Mouse (Mus musculus) heart, postnatal 0 days (tissue): ENCODE measurements around the gene Arglu1. TPM values are rescaled to one million over a fixed set of nuclear protein-coding genes. Genes with fewer than 3 reads are reported as not detected.

Experiments
- ATAC-seq: fragments of 200-750 bp; cut with Nextera tagmentation; 2 replicates; pipeline ENCODE4 v1.8.0; 2017; ENCODE audit warnings: low read depth, moderate number of reproducible peaks, moderate library complexity; ENCODE audit not compliant: insufficient read depth
- DNase-seq: peaks from one replicate; pipeline ENCODE4 v3.0.0-alpha.2; 2016; ENCODE audit warnings: low spot score
- H3K27ac ChIP-seq: fragments of 300-500 bp; sonication (generic); 2 replicates; pipeline ENCODE4 v1.5.1; 2014; ENCODE audit warnings: low read depth, mild to moderate bottlenecking
- H3K27me3 ChIP-seq: fragments of 300-500 bp; sonication (generic); 2 replicates; pipeline ENCODE4 v1.6.1; 2014; ENCODE audit warnings: low read length, mixed read lengths; ENCODE audit not compliant: control insufficient read depth, insufficient read depth
- H3K36me3 ChIP-seq: fragments of 300-500 bp; sonication (generic); replicated peaks from 2 replicates; pipeline ENCODE4 v1.6.1; 2014; ENCODE audit warnings: low read length, mixed read lengths; ENCODE audit not compliant: control insufficient read depth, insufficient read depth
- H3K4me1 ChIP-seq: fragments of 300-500 bp; sonication (generic); 2 replicates; pipeline ENCODE4 v1.6.1; 2014; ENCODE audit warnings: antibody characterized with exemption; ENCODE audit not compliant: control insufficient read depth, insufficient read depth
- H3K4me2 ChIP-seq: fragments of 300-500 bp; sonication (generic); 2 replicates; pipeline ENCODE4 v1.6.1; 2014; ENCODE audit warnings: low read depth, mild to moderate bottlenecking, low read length, moderate library complexity
- H3K4me3 ChIP-seq: fragments of 300-500 bp; sonication (generic); 2 replicates; pipeline ENCODE4 v1.5.1; 2014; ENCODE audit warnings: low read depth, low read length
- H3K9ac ChIP-seq: fragments of 300-500 bp; sonication (generic); replicated peaks from 2 replicates; pipeline ENCODE4 v1.6.1; 2014; ENCODE audit warnings: low read depth, low read length, mixed read lengths
- H3K9me3 ChIP-seq: fragments of 300-500 bp; sonication (generic); replicated peaks from 2 replicates; pipeline ENCODE4 v1.6.1; 2016; ENCODE audit warnings: low read length; ENCODE audit not compliant: control insufficient read depth
- CTCF ChIP-seq: IDR thresholded peaks from 2 replicates; pipeline ENCODE4 v1.5.1; 2016; ENCODE audit warnings: antibody characterized with exemption, control low read depth, low read depth
- EP300 ChIP-seq: IDR thresholded peaks from 2 replicates; pipeline ENCODE4 v1.6.1; 2016; ENCODE audit warnings: antibody characterized with exemption, low read depth
- WGBS: fragments of 180-500 bp; shearing (Covaris S2); extraction: QIAGEN DNeasy Blood & Tissue Kit; methylation state at CpG from one replicate; pipeline ENCODE4 v1.1.7; 2014; 5-methylcytosine and 5-hydroxymethylcytosine counted together
- polyA plus RNA-seq: library from polyadenylated mRNA; unstranded; fragments of >200 nt; fragmentation: Nextera tagmentation; extraction: Ambion mirVana; gene quantifications from 2 replicates; pipeline ENCODE4 v1.2.1, GENCODE M21; 2015
- total RNA-seq: library from RNA; depleted of rRNA; stranded (reverse); fragments of >200 nt; gene quantifications from 2 replicates; pipeline ENCODE4 v1.2.3, GENCODE M21; 2014; ENCODE audit warnings: low replicate concordance

Arglu1 gene
- total and polyA plus RNA-seq, 2 experiments from 2014 or later, result 38.6 to 68.0 TPM

DNA sequence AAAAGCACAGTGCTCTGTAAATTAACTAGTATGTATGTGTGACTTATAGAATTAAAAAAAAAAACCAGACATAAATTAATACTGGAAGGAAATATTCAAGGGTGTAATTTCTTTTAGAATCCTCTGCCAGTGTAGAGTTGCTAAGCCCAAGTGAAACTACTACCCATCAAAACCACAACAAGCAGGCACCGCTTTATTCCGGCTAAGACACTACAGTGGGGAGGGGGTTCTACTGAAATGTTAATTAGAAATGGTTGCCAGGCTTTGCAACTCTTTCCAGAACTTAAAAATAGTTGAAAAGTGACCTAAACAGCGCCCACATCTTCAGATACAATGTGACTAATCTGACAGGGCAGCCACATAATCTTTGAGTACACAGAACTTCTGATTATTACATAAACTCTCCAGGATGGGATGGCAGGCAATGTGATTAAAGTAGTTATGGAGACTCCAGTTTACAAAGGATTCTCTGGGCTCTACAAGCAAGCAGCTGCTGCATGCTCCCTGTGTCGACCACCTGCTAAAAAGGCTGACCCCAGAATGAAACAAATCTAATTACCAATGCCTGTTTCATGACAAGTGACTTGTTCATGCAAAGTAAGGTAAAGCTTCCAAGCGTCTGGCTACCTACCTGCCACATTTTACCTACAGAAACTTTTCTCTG is 32.5 kb downstream of the Arglu1 start:
- H3K4me1 ChIP-seq, result no peaks in the 10 kb centered on the region
- H3K36me3 ChIP-seq, result no peaks in the 10 kb centered on the region
- H3K4me2 ChIP-seq, result peak overlapping the region; percentile 96
- no peak overlapping the region for H3K27ac ChIP-seq
- peak overlapping the region; percentile 79 for H3K4me3 ChIP-seq
- WGBS, result 59% methylated on average over 5 of the region's 5 CpGs
- ATAC-seq (no peak), DNase-seq (no peak)
- no peaks in the 10 kb centered on the region for H3K9me3 ChIP-seq
- TF ChIP-seq CTCF (no peak), EP300 (no peak)
- no peaks in the 10 kb centered on the region for H3K27me3 ChIP-seq
- peak overlapping the region; percentile 40; the same call in 1 of the 2 replicates for H3K9ac ChIP-seq

DNA sequence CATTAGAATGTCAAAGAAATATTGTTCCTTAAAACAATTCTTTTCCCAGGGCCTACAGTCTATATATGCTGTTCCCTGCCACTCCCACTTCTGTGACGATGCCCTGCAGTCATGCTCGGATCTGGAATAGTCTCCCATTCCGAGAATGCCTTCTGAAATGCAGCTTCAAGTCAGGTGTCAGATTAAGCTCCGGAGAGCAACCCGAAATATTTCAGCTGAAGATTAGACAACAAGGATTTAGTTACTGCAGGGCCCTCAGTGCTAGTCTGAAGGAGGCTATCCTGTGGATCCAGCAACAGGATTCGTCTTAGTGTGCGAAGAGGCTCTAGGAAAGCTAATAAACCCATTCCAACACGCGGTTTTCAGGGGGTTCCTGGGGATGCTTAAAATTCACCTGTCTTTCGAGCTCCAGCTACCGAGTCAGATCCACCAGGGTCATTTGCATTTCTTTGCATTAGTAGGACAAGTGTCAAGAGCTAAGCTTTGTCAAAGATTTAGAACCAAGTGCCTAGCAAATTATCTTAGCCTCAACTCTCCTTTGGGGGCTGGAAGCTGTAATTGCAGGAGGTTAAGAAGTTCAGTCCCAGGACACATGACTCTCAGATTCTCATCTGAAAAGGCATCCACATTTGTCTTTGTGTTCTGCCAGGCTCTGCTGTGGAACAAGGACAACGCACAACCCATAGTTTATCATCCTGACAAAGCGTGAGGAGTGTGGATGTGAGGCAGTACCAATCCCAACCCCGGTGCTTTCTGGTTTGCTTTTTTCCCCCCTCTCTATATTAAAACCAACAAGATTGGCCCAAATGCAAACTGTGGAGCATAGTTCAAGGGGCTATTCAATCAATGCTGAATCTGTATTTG is 33.5 kb downstream of the Arglu1 start:
- peak overlapping the region; percentile 96 for H3K4me2 ChIP-seq
- H3K27me3 ChIP-seq, result no peaks in the 10 kb centered on the region
- H3K9ac ChIP-seq, result no peak overlapping the region
- no peak for DNase-seq
- H3K4me3 ChIP-seq, result peak overlapping the region; percentile 79
- WGBS, result 26% methylated on average over 14 of the region's 14 CpGs
- ATAC-seq, result no peak
- no peaks in the 10 kb centered on the region for H3K9me3 ChIP-seq
- H3K36me3 ChIP-seq, result no peaks in the 10 kb centered on the region
- H3K4me1 ChIP-seq, result no peaks in the 10 kb centered on the region
- H3K27ac ChIP-seq, result no peak overlapping the region
- TF ChIP-seq EP300 (no peak), CTCF (no peak)

GRCm38 (mm10) chr8:8655346-8656340 is 34.7 kb downstream of the Arglu1 start:
- H3K36me3 ChIP-seq, result no peaks in the 10 kb centered on the region
- peak overlapping the region; percentile 79 for H3K4me3 ChIP-seq
- DNase-seq (no peak), ATAC-seq (no peak)
- WGBS, result 39% methylated on average over 24 of the region's 24 CpGs
- no peaks in the 10 kb centered on the region for H3K9me3 ChIP-seq
- peak overlapping the region; percentile 15; the same call in 1 of the 2 replicates for H3K9ac ChIP-seq
- no peak overlapping the region for H3K27ac ChIP-seq
- no peaks in the 10 kb centered on the region for H3K27me3 ChIP-seq
- H3K4me2 ChIP-seq, result peak overlapping the region; percentile 96
- no peak for TF ChIP-seq CTCF
- TF ChIP-seq EP300, result no peak
- H3K4me1 ChIP-seq, result 0 out of 2 replicates have a peak, but pooled peaks cover 1% of the 10 kb centered on the region

- H3K36me3 ChIP-seq, result no peaks in the 10 kb centered on the region
- H3K27me3 ChIP-seq, result no peaks in the 10 kb centered on the region
- peaks cover 17% of the 10 kb centered on the region; the same call in 1 of the 2 replicates for H3K4me1 ChIP-seq
- H3K9ac ChIP-seq, result no peak overlapping the region
- no peak for TF ChIP-seq EP300
- no peak for TF ChIP-seq CTCF
- 62% methylated on average over 12 of the region's 12 CpGs for WGBS
- no peak overlapping the region for H3K4me3 ChIP-seq
- DNase-seq (no peak), ATAC-seq (no peak)
- no peaks in the 10 kb centered on the region for H3K9me3 ChIP-seq
- no peak overlapping the region for H3K27ac ChIP-seq
- peak overlapping the region; percentile 96 for H3K4me2 ChIP-seq
These were observed 36.3 kb downstream of the Arglu1 start for GRCm38 (mm10) chr8:8653906-8654489.

GRCm38 (mm10) chr8:8653343-8653742 is 37.0 kb downstream of the Arglu1 start:
- Histone ChIP-seq H3K9me3 (no peaks in the 10 kb centered on the region), H3K4me1 (peaks cover 21% of the 10 kb centered on the region; the same call in 1 of the 2 replicates), H3K4me3 (no peak overlapping the region), H3K27ac (no peak overlapping the region), H3K4me2 (peak overlapping the region; percentile 96), H3K36me3 (no peaks in the 10 kb centered on the region), H3K27me3 (no peaks in the 10 kb centered on the region), H3K9ac (no peak overlapping the region)
- ATAC-seq (no peak), DNase-seq (no peak)
- WGBS, result 48% methylated on average over 5 of the region's 5 CpGs
- TF ChIP-seq CTCF (peak; percentile 16; the same call in 1 of the 2 replicates), EP300 (no peak)
